Mouse (Mus musculus): ENCODE measurements at regions not wholly inside any gene's neighbourhood (a gene's known extent, or its start where the extent isn't known, plus 50 kb on each side); places are given as distances from the start of the nearest gene placed in this dataset.
A peak's percentile ranks its signal among the peaks of the same experiment; 100 is the strongest.

- H3K36me3 ChIP-seq (ENCODE audit: insufficient read depth, low read length): no peaks in the 10 kb centered on the region
- no peak for ATAC-seq (ENCODE audit: low FRiP score, low TSS enrichment)
- no peak overlapping the region for H3K9ac ChIP-seq (replicated peaks; ENCODE audit: low read length)
- H3K9me3 ChIP-seq (ENCODE audit: low read length): no peaks in the 10 kb centered on the region
- H3K4me3 ChIP-seq (ENCODE audit: low read length): no peak overlapping the region
- H3K4me2 ChIP-seq (replicated peaks; ENCODE audit: low read depth, low read length): no peak overlapping the region
- 62% methylated on average over 5 of the region's 5 CpGs for WGBS
- H3K4me1 ChIP-seq (ENCODE audit: insufficient read depth, low read length): peaks cover 6% of the 10 kb centered on the region; the same call in 1 of the 2 replicates
- H3K27ac ChIP-seq (ENCODE audit: low read length): no peak overlapping the region
- H3K27me3 ChIP-seq (ENCODE audit: insufficient read depth, low read length): peaks cover 16% of the 10 kb centered on the region
Observed at GRCm38 (mm10) chrX:99415701-99416100, 55.4 kb downstream of the Pja1 start.

- Histone ChIP-seq H3K4me2 (replicated peaks; ENCODE audit: low read depth, low read length) (no peak overlapping the region), H3K4me3 (ENCODE audit: low read length) (no peak overlapping the region), H3K9ac (replicated peaks; ENCODE audit: low read length) (no peak overlapping the region), H3K4me1 (ENCODE audit: insufficient read depth, low read length) (peaks cover 20% of the 10 kb centered on the region), H3K27ac (ENCODE audit: low read length) (0 out of 2 replicates have a peak overlapping the region, but pooled peaks have one; percentile 1), H3K27me3 (ENCODE audit: insufficient read depth, low read length) (peaks cover 12% of the 10 kb centered on the region; the same call in 1 of the 2 replicates), H3K36me3 (ENCODE audit: insufficient read depth, low read length) (no peaks in the 10 kb centered on the region), H3K9me3 (ENCODE audit: low read length) (no peaks in the 10 kb centered on the region)
- 54% methylated on average over 3 of the region's 3 CpGs for WGBS
- ATAC-seq (ENCODE audit: low FRiP score, low TSS enrichment): no peak
Observed at GRCm38 (mm10) chrX:99410942-99411341, 60.1 kb downstream of the Pja1 start.

GRCm38 (mm10) chrX:99409858-99410257, 61.2 kb downstream of the Pja1 start:
- Histone ChIP-seq H3K4me1 (ENCODE audit: insufficient read depth, low read length) (peaks cover 20% of the 10 kb centered on the region), H3K4me2 (replicated peaks; ENCODE audit: low read depth, low read length) (no peak overlapping the region), H3K36me3 (ENCODE audit: insufficient read depth, low read length) (no peaks in the 10 kb centered on the region), H3K27ac (ENCODE audit: low read length) (no peak overlapping the region), H3K9me3 (ENCODE audit: low read length) (no peaks in the 10 kb centered on the region), H3K9ac (replicated peaks; ENCODE audit: low read length) (no peak overlapping the region), H3K4me3 (ENCODE audit: low read length) (no peak overlapping the region), H3K27me3 (ENCODE audit: insufficient read depth, low read length) (peaks cover 12% of the 10 kb centered on the region; the same call in 1 of the 2 replicates)
- WGBS: 57% methylated on average over 10 of the region's 10 CpGs
- ATAC-seq (ENCODE audit: low FRiP score, low TSS enrichment): peak; percentile 40; the same call in 1 of the 2 replicates

GRCm38 (mm10) chrX:99409331-99409730, 61.7 kb downstream of the Pja1 start:
- Histone ChIP-seq H3K36me3 (ENCODE audit: insufficient read depth, low read length) (no peaks in the 10 kb centered on the region), H3K4me2 (replicated peaks; ENCODE audit: low read depth, low read length) (no peak overlapping the region), H3K27ac (ENCODE audit: low read length) (no peak overlapping the region), H3K4me1 (ENCODE audit: insufficient read depth, low read length) (peaks cover 20% of the 10 kb centered on the region), H3K27me3 (ENCODE audit: insufficient read depth, low read length) (peaks cover 14% of the 10 kb centered on the region; the same call in 1 of the 2 replicates), H3K9me3 (ENCODE audit: low read length) (no peaks in the 10 kb centered on the region), H3K4me3 (ENCODE audit: low read length) (no peak overlapping the region), H3K9ac (replicated peaks; ENCODE audit: low read length) (no peak overlapping the region)
- ATAC-seq (ENCODE audit: low FRiP score, low TSS enrichment): no peak
- 62% methylated on average over 5 of the region's 5 CpGs for WGBS

- Histone ChIP-seq H3K9ac (replicated peaks; ENCODE audit: low read length) (no peak overlapping the region), H3K27me3 (ENCODE audit: insufficient read depth, low read length) (peaks cover 17% of the 10 kb centered on the region; the same call in 1 of the 2 replicates), H3K27ac (ENCODE audit: low read length) (no peak overlapping the region), H3K4me1 (ENCODE audit: insufficient read depth, low read length) (peaks cover 20% of the 10 kb centered on the region), H3K4me3 (ENCODE audit: low read length) (no peak overlapping the region), H3K36me3 (ENCODE audit: insufficient read depth, low read length) (no peaks in the 10 kb centered on the region), H3K4me2 (replicated peaks; ENCODE audit: low read depth, low read length) (no peak overlapping the region), H3K9me3 (ENCODE audit: low read length) (no peaks in the 10 kb centered on the region)
- WGBS: 46% methylated on average over 6 of the region's 6 CpGs
- no peak for ATAC-seq (ENCODE audit: low FRiP score, low TSS enrichment)
Observed at GRCm38 (mm10) chrX:99408804-99409203, 62.3 kb downstream of the Pja1 start.

- Histone ChIP-seq H3K27me3 (ENCODE audit: insufficient read depth, low read length) (peaks cover 25% of the 10 kb centered on the region; the same call in 1 of the 2 replicates), H3K27ac (ENCODE audit: low read length) (no peak overlapping the region), H3K4me2 (replicated peaks; ENCODE audit: low read depth, low read length) (no peak overlapping the region), H3K36me3 (ENCODE audit: insufficient read depth, low read length) (no peaks in the 10 kb centered on the region), H3K4me1 (ENCODE audit: insufficient read depth, low read length) (peaks cover 15% of the 10 kb centered on the region), H3K9me3 (ENCODE audit: low read length) (no peaks in the 10 kb centered on the region), H3K4me3 (ENCODE audit: low read length) (no peak overlapping the region), H3K9ac (replicated peaks; ENCODE audit: low read length) (no peak overlapping the region)
- 66% methylated on average over 8 of the region's 8 CpGs for WGBS
- ATAC-seq (ENCODE audit: low FRiP score, low TSS enrichment): no peak
Observed at GRCm38 (mm10) chrX:99405843-99406242, 65.2 kb downstream of the Pja1 start.

GRCm38 (mm10) chrX:99403521-99404149, 67.4 kb downstream of the Pja1 start:
- WGBS: 63% methylated on average over 6 of the region's 6 CpGs
- Histone ChIP-seq H3K36me3 (ENCODE audit: insufficient read depth, low read length) (no peaks in the 10 kb centered on the region), H3K27me3 (ENCODE audit: insufficient read depth, low read length) (peaks cover 32% of the 10 kb centered on the region; the same call in 1 of the 2 replicates), H3K4me1 (ENCODE audit: insufficient read depth, low read length) (no peaks in the 10 kb centered on the region), H3K9ac (replicated peaks; ENCODE audit: low read length) (no peak overlapping the region), H3K4me3 (ENCODE audit: low read length) (no peak overlapping the region), H3K4me2 (replicated peaks; ENCODE audit: low read depth, low read length) (no peak overlapping the region), H3K27ac (ENCODE audit: low read length) (0 out of 2 replicates have a peak overlapping the region, but pooled peaks have one; percentile 50), H3K9me3 (ENCODE audit: low read length) (no peaks in the 10 kb centered on the region)
- peak; percentile 77 for ATAC-seq (ENCODE audit: low FRiP score, low TSS enrichment)

- Histone ChIP-seq H3K4me1 (ENCODE audit: insufficient read depth, low read length) (no peaks in the 10 kb centered on the region), H3K4me2 (replicated peaks; ENCODE audit: low read depth, low read length) (no peak overlapping the region), H3K4me3 (ENCODE audit: low read length) (no peak overlapping the region), H3K36me3 (ENCODE audit: insufficient read depth, low read length) (no peaks in the 10 kb centered on the region), H3K9me3 (ENCODE audit: low read length) (no peaks in the 10 kb centered on the region), H3K9ac (replicated peaks; ENCODE audit: low read length) (no peak overlapping the region), H3K27ac (ENCODE audit: low read length) (0 out of 2 replicates have a peak overlapping the region, but pooled peaks have one; percentile 50), H3K27me3 (ENCODE audit: insufficient read depth, low read length) (peaks cover 32% of the 10 kb centered on the region; the same call in 1 of the 2 replicates)
- ATAC-seq (ENCODE audit: low FRiP score, low TSS enrichment): peak; percentile 40; the same call in 1 of the 2 replicates
- WGBS: 55% methylated on average over 9 of the region's 9 CpGs
Observed at GRCm38 (mm10) chrX:99402841-99403520, 68.1 kb downstream of the Pja1 start.

GRCm38 (mm10) chrX:99397344-99397743, 73.7 kb downstream of the Pja1 start:
- 34% methylated on average over 8 of the region's 8 CpGs for WGBS
- no peaks in the 10 kb centered on the region for H3K36me3 ChIP-seq (ENCODE audit: insufficient read depth, low read length)
- no peaks in the 10 kb centered on the region for H3K9me3 ChIP-seq (ENCODE audit: low read length)
- H3K9ac ChIP-seq (replicated peaks; ENCODE audit: low read length): no peak overlapping the region
- peaks cover 11% of the 10 kb centered on the region; the same call in 1 of the 2 replicates for H3K4me1 ChIP-seq (ENCODE audit: insufficient read depth, low read length)
- peaks cover 24% of the 10 kb centered on the region; the same call in 1 of the 2 replicates for H3K27me3 ChIP-seq (ENCODE audit: insufficient read depth, low read length)
- peak; percentile 46; the same call in 1 of the 2 replicates for ATAC-seq (ENCODE audit: low FRiP score, low TSS enrichment)
- no peak overlapping the region for H3K4me3 ChIP-seq (ENCODE audit: low read length)
- H3K27ac ChIP-seq (ENCODE audit: low read length): peak overlapping the region; percentile 53; the same call in 1 of the 2 replicates
- no peak overlapping the region for H3K4me2 ChIP-seq (replicated peaks; ENCODE audit: low read depth, low read length)
